Mouse (Mus musculus) lung, postnatal 0 days (tissue): ENCODE results near the gene Arl2.

Source experiments
- CTCF ChIP-seq: IDR thresholded peaks from 2 replicates; pipeline ENCODE4 v1.5.1; 2016; ENCODE audit warnings: antibody characterized with exemption, mild to moderate bottlenecking
- EP300 ChIP-seq: IDR thresholded peaks from 2 replicates; pipeline ENCODE4 v1.6.1; 2016; ENCODE audit warnings: antibody characterized with exemption, mild to moderate bottlenecking, control low read depth

DNA sequence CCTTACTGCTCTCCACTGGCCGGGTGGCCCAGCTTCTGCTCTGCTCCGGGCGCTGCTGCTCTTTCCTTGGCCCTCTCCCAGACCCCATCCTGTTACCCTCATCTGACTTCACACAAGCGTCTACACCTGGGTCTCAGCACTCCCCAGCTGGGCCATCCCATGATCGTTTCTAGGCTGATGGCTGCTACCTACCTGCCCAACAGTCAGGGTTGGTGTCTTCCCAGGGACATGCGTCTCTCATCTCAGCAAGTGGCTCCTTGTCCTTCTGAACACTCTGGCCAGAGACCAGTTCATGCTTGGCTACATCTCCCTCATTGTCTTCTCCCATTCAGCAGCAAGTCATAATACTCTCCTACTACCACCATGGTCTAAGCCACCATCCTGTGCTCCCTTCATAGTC, 1.6 kb downstream of the Arl2 start:
- TF ChIP-seq CTCF (no peak), EP300 (no peak)
